In the genomic region with DNA sequence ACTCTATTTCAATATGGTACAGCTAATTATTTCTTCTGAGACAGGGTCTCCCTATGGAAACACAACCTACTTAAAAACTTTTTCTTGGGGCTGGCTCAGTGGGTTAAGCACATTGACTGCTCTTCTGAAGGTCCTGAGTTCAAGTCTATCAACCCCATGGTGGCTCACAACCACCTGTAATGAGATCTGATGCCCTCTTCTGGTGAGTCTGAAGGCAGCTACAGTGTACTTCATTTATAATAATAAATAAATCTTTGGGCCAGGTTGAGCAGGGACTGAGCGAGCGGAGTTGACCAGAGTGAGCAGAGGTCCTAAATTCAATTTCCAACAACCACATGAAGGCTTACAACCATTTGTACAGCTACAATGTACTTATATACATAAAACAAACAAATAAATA, we compare ENCODE assay signal across 17 mouse cellular contexts. TPM values are rescaled to one million over a fixed set of nuclear protein-coding genes. Genes with fewer than 3 reads are reported as not detected.
A peak's percentile ranks its signal among the peaks of the same experiment; 100 is the strongest.
DNase-seq lines count a peak whose midpoint lies in the region; ATAC-seq and TF ChIP-seq lines count a peak whose summit lies in the region.
"Had no signal": no experiment of that assay in that cellular context is flagged by ENCODE, and none has a peak within 500 bp of the region (broad histone marks: within the 10 kb centered on the region; RNA-seq: fewer than 3 reads in every experiment).

No protein-coding gene starts in this region.

- in situ Hi-C loops in Patski (cut with MboI; ENCODE audit: low pct_unique_long_range_greater_than_20kb) = no loop called here

- no peak for ATAC-seq in kidney, postnatal 0 days (replicated peaks; ENCODE audit: low FRiP score, low read depth)
- ATAC-seq in liver, postnatal 0 days = no peak
- ATAC-seq in Patski = no peak
- ATAC-seq in forebrain, embryonic 11.5 days (replicated peaks; ENCODE audit: low FRiP score) = no peak

- H3K27ac ChIP-seq in gastrocnemius, adult 2 months = no peak overlapping the region
- no peak overlapping the region for H3K27ac ChIP-seq in kidney, postnatal 0 days
- H3K27ac ChIP-seq in liver, postnatal 0 days (ENCODE audit: low read depth) = no peak overlapping the region
- H3K27ac ChIP-seq in forebrain, embryonic 11.5 days (ENCODE audit: low read depth, low read length) = no peak overlapping the region
- H3K27ac ChIP-seq: embryonic facial prominence, embryonic 12.5 days; forebrain, embryonic 12.5 days; hindbrain, embryonic 13.5 days had no signal

- no peaks in the 10 kb centered on the region for H3K4me1 ChIP-seq in kidney, postnatal 0 days (replicated peaks; ENCODE audit: insufficient read depth, low read length)
- H3K4me1 ChIP-seq in liver, postnatal 0 days (ENCODE audit: insufficient read depth) = no peaks in the 10 kb centered on the region
- H3K4me1 ChIP-seq in forebrain, embryonic 11.5 days (replicated peaks; ENCODE audit: control insufficient read depth, insufficient read depth, low read length) = no peaks in the 10 kb centered on the region
- H3K4me1 ChIP-seq: forebrain, embryonic 12.5 days; hindbrain, embryonic 13.5 days had no signal

- no peak overlapping the region for H3K4me3 ChIP-seq in gastrocnemius, adult 2 months
- H3K4me3 ChIP-seq in kidney, postnatal 0 days (replicated peaks; ENCODE audit: low read depth, low read length) = no peak overlapping the region
- no peak overlapping the region for H3K4me3 ChIP-seq in liver, postnatal 0 days (ENCODE audit: low read depth, low read length)
- no peak overlapping the region for H3K4me3 ChIP-seq in forebrain, embryonic 11.5 days (ENCODE audit: low read depth, low read length)
- H3K4me3 ChIP-seq: embryonic facial prominence, embryonic 12.5 days; forebrain, embryonic 12.5 days; hindbrain, embryonic 13.5 days had no signal

- no peak for DNase-seq in gastrocnemius, adult 2 months
- no peak for DNase-seq in gastrocnemius, postnatal 36 days
- DNase-seq in kidney, postnatal 0 days (ENCODE audit: low spot score) = no peak
- DNase-seq in kidney, postnatal 4 days = no peak
- no peak for DNase-seq in liver, postnatal 0 days
- no peak for DNase-seq in liver
- no peak for DNase-seq in Patski (ENCODE audit: low read depth, low spot score)
- DNase-seq in forebrain, embryonic 11.5 days (ENCODE audit: low spot score) = no peak
- DNase-seq: adrenal gland, adult 2 months; adrenal gland, postnatal 25 days; cerebellum, postnatal 25 days; gastrocnemius, postnatal 14 days; heart, postnatal 10 days; heart, postnatal 4 days had no signal

- CTCF ChIA-PET in Patski (lab: Charles Lee) = interaction anchor here (0.8 to 1.0 kb wide), 2 partner anchors 13 to 146 kb away, joined by 3 read pairs; no protein-coding TSS in a partner anchor

- WGBS in kidney, postnatal 0 days = 98% methylated on average over 2 of the region's 2 CpGs
- WGBS in liver, postnatal 0 days (ENCODE audit: insufficient replicate concordance) = 87% methylated on average over 2 of the region's 2 CpGs
- WGBS in forebrain, embryonic 11.5 days = 97% methylated on average over 2 of the region's 2 CpGs

- H3K4me2 ChIP-seq in kidney, postnatal 0 days (ENCODE audit: low read length) = no peak overlapping the region
- H3K4me2 ChIP-seq in liver, postnatal 0 days (ENCODE audit: low read depth, low read length) = no peak overlapping the region
- H3K4me2 ChIP-seq in forebrain, embryonic 11.5 days (ENCODE audit: low read depth, low read length, severe bottlenecking) = no peak overlapping the region
- H3K4me2 ChIP-seq: embryonic facial prominence, embryonic 12.5 days; forebrain, embryonic 12.5 days; hindbrain, embryonic 13.5 days had no signal

- peak; percentile 40 for TF ChIP-seq CTCF in gastrocnemius, adult 2 months (IDR thresholded peaks at IDR 0.05)
- peak; percentile 39 for TF ChIP-seq CTCF in kidney, postnatal 0 days (IDR thresholded peaks at IDR 0.05; ENCODE audit: low read depth)
- TF ChIP-seq CTCF in liver, postnatal 0 days (IDR thresholded peaks at IDR 0.05; ENCODE audit: low read depth) = peak; percentile 27
- TF ChIP-seq CTCF in Patski (IDR thresholded peaks at IDR 0.05) = peak; percentile 38

- no peaks in the 10 kb centered on the region for H3K27me3 ChIP-seq in kidney, postnatal 0 days (ENCODE audit: insufficient read depth, low read length)
- no peaks in the 10 kb centered on the region for H3K27me3 ChIP-seq in liver, postnatal 0 days (ENCODE audit: insufficient read depth, low read length)
- no peaks in the 10 kb centered on the region for H3K27me3 ChIP-seq in Patski
- H3K27me3 ChIP-seq in forebrain, embryonic 11.5 days (ENCODE audit: control insufficient read depth, insufficient read depth, low read length) = no peaks in the 10 kb centered on the region
- H3K27me3 ChIP-seq: embryonic facial prominence, embryonic 12.5 days; forebrain, embryonic 12.5 days; hindbrain, embryonic 13.5 days had no signal

- POLR2A ChIA-PET in Patski (lab: Charles Lee) = no interaction called here

- no peaks in the 10 kb centered on the region for H3K9me3 ChIP-seq in kidney, postnatal 0 days (replicated peaks; ENCODE audit: low read length)
- no peaks in the 10 kb centered on the region for H3K9me3 ChIP-seq in liver, postnatal 0 days (ENCODE audit: low read length)
- H3K9me3 ChIP-seq in forebrain, embryonic 11.5 days (ENCODE audit: control insufficient read depth, low read length) = no peaks in the 10 kb centered on the region
- H3K9me3 ChIP-seq: embryonic facial prominence, embryonic 12.5 days; forebrain, embryonic 12.5 days; hindbrain, embryonic 13.5 days had no signal

- H3K36me3 ChIP-seq in kidney, postnatal 0 days (ENCODE audit: insufficient read depth, low read length) = no peaks in the 10 kb centered on the region
- H3K36me3 ChIP-seq in liver, postnatal 0 days (replicated peaks; ENCODE audit: insufficient read depth, low read length) = no peaks in the 10 kb centered on the region; the same call in 1 of the 2 replicates
- no peaks in the 10 kb centered on the region for H3K36me3 ChIP-seq in forebrain, embryonic 11.5 days (ENCODE audit: control insufficient read depth, insufficient read depth, low read length)
- H3K36me3 ChIP-seq: embryonic facial prominence, embryonic 12.5 days; forebrain, embryonic 12.5 days had no signal

- intact Hi-C loops in gastrocnemius, adult 2 months (cut with DNase I) = no loop called here
- intact Hi-C loops in gastrocnemius, postnatal 36 days (cut with DNase I) = no loop called here

- TF ChIP-seq EP300 in liver, postnatal 0 days (IDR thresholded peaks at IDR 0.05; ENCODE audit: low read depth) = no peak

- no peak overlapping the region for H3K9ac ChIP-seq in kidney, postnatal 0 days (ENCODE audit: low read depth, low read length)
- no peak overlapping the region for H3K9ac ChIP-seq in liver, postnatal 0 days (replicated peaks)
- H3K9ac ChIP-seq in forebrain, embryonic 11.5 days (ENCODE audit: low read length) = no peak overlapping the region
- H3K9ac ChIP-seq: embryonic facial prominence, embryonic 12.5 days; forebrain, embryonic 12.5 days; hindbrain, embryonic 13.5 days had no signal

RNA-seq across cellular contexts. Expression of gene Twsg1, which starts 11.2 kb away (rescaled TPM):
- 10 to 100 TPM; 25.2 to 31.6 TPM for total RNA-seq in gastrocnemius, adult 2 months (2021)
- 10 to 100 TPM; 21.8 to 23.6 TPM for total RNA-seq in gastrocnemius, postnatal 36 days (2021)
- polyA plus RNA-seq in kidney, postnatal 0 days (2015; fragmentation: Nextera tagmentation; extraction: Ambion mirVana) = 112 and 123 TPM in 2 replicates
- 16.8 and 19.4 TPM in 2 replicates for polyA plus RNA-seq in liver, postnatal 0 days (2015; fragmentation: Nextera tagmentation; extraction: Ambion mirVana)
- polyA plus RNA-seq in Patski (2021) = 162 TPM
- 107 and 115 TPM in 2 replicates for polyA plus RNA-seq in forebrain, embryonic 11.5 days (2014; fragmentation: Nextera tagmentation; extraction: Ambion mirVana)
